Mouse (Mus musculus) forebrain, embryonic 16.5 days (tissue): ENCODE data around the gene Ccser2. TPM values are rescaled to one million over a fixed set of nuclear protein-coding genes. Genes with fewer than 3 reads are reported as not detected.

Source experiments
- ATAC-seq: fragments of 200-750 bp; cut with Nextera tagmentation; 2 replicates; pipeline ENCODE4 v1.8.0; 2017; ENCODE audit warnings: mild to moderate bottlenecking, moderate library complexity
- H3K27ac ChIP-seq: fragments of 300-500 bp; sonication (generic); 2 replicates; pipeline ENCODE4 v1.5.1; 2014; ENCODE audit warnings: low read length, control low read depth
- H3K27me3 ChIP-seq: fragments of 300-500 bp; sonication (generic); replicated peaks from 2 replicates; pipeline ENCODE4 v1.6.1; 2014; ENCODE audit warnings: low read length; ENCODE audit not compliant: control insufficient read depth, insufficient read depth
- H3K36me3 ChIP-seq: fragments of 300-500 bp; sonication (generic); 2 replicates; pipeline ENCODE4 v1.6.1; 2014; ENCODE audit not compliant: control insufficient read depth, insufficient read depth
- H3K4me1 ChIP-seq: fragments of 300-500 bp; sonication (generic); replicated peaks from 2 replicates; pipeline ENCODE4 v1.6.1; 2014; ENCODE audit warnings: low read length; ENCODE audit not compliant: control insufficient read depth, insufficient read depth
- H3K4me2 ChIP-seq: fragments of 300-500 bp; sonication (generic); 2 replicates; pipeline ENCODE4 v1.6.1; 2014; ENCODE audit warnings: mild to moderate bottlenecking, low read length, control low read depth
- H3K4me3 ChIP-seq: fragments of 300-500 bp; sonication (generic); replicated peaks from 2 replicates; pipeline ENCODE4 v1.5.1; 2014; ENCODE audit warnings: mild to moderate bottlenecking, low read length, control low read depth
- H3K9ac ChIP-seq: fragments of 300-500 bp; sonication (generic); replicated peaks from 2 replicates; pipeline ENCODE4 v1.6.1; 2014; ENCODE audit warnings: low read depth, low read length, control low read depth
- H3K9me3 ChIP-seq: fragments of 300-500 bp; sonication (generic); 2 replicates; pipeline ENCODE4 v1.6.1; 2016; ENCODE audit warnings: low read length; ENCODE audit not compliant: control insufficient read depth
- WGBS: fragments of 180-500 bp; shearing (Covaris S2); extraction: QIAGEN DNeasy Blood & Tissue Kit; methylation state at CpG from one replicate; pipeline ENCODE4 v1.1.7; 2014; 5-methylcytosine and 5-hydroxymethylcytosine counted together
- polyA plus RNA-seq: library from polyadenylated mRNA; unstranded; fragments of >200 nt; fragmentation: Nextera tagmentation; extraction: Ambion mirVana; gene quantifications from 2 replicates; pipeline ENCODE4 v1.2.1, GENCODE M21; 2015

The Ccser2 gene
- polyA plus RNA-seq, 1 experiment from 2014 or later, result 94.7 TPM

GRCm38 (mm10) chr14:36989784-36990183, 21.2 kb upstream of the Ccser2 start:
- no peaks in the 10 kb centered on the region for H3K27me3 ChIP-seq
- H3K36me3 ChIP-seq, result no peaks in the 10 kb centered on the region
- no peaks in the 10 kb centered on the region for H3K9me3 ChIP-seq
- no peak overlapping the region for H3K27ac ChIP-seq
- H3K9ac ChIP-seq, result no peak overlapping the region
- H3K4me2 ChIP-seq, result no peak overlapping the region
- H3K4me3 ChIP-seq, result no peak overlapping the region
- ATAC-seq, result no peak
- no peaks in the 10 kb centered on the region for H3K4me1 ChIP-seq

- H3K27me3 ChIP-seq, result no peaks in the 10 kb centered on the region
- H3K4me3 ChIP-seq, result no peak overlapping the region
- no peak for ATAC-seq
- H3K9me3 ChIP-seq, result no peaks in the 10 kb centered on the region
- H3K36me3 ChIP-seq, result no peaks in the 10 kb centered on the region
- no peak overlapping the region for H3K9ac ChIP-seq
- H3K27ac ChIP-seq, result no peak overlapping the region
- H3K4me2 ChIP-seq, result no peak overlapping the region
- H3K4me1 ChIP-seq, result no peaks in the 10 kb centered on the region
- WGBS, result 80% methylated on average over 3 of the region's 3 CpGs
These were observed 17.1 kb upstream of the Ccser2 start for GRCm38 (mm10) chr14:36985693-36986092.

GRCm38 (mm10) chr14:36975019-36975418, 6.4 kb upstream of the Ccser2 start:
- H3K4me3 ChIP-seq, result no peak overlapping the region
- no peak overlapping the region for H3K27ac ChIP-seq
- no peaks in the 10 kb centered on the region for H3K9me3 ChIP-seq
- no peaks in the 10 kb centered on the region for H3K36me3 ChIP-seq
- no peak for ATAC-seq
- 93% methylated on average over 3 of the region's 3 CpGs for WGBS
- no peak overlapping the region for H3K9ac ChIP-seq
- no peaks in the 10 kb centered on the region for H3K27me3 ChIP-seq
- H3K4me1 ChIP-seq, result no peaks in the 10 kb centered on the region
- no peak overlapping the region for H3K4me2 ChIP-seq

- no peak overlapping the region for H3K27ac ChIP-seq
- H3K36me3 ChIP-seq, result no peaks in the 10 kb centered on the region
- H3K4me2 ChIP-seq, result no peak overlapping the region
- no peak for ATAC-seq
- no peaks in the 10 kb centered on the region for H3K27me3 ChIP-seq
- no peak overlapping the region for H3K4me3 ChIP-seq
- no peaks in the 10 kb centered on the region for H3K9me3 ChIP-seq
- peaks cover 11% of the 10 kb centered on the region for H3K4me1 ChIP-seq
- WGBS, result 95% methylated on average over 4 of the region's 4 CpGs
- H3K9ac ChIP-seq, result no peak overlapping the region
These were observed 2.6 kb upstream of the Ccser2 start for GRCm38 (mm10) chr14:36971211-36971610.

- 91% methylated on average over 3 of the region's 3 CpGs for WGBS
- H3K27ac ChIP-seq, result no peak overlapping the region
- peaks cover 14% of the 10 kb centered on the region for H3K4me1 ChIP-seq
- H3K36me3 ChIP-seq, result no peaks in the 10 kb centered on the region
- H3K27me3 ChIP-seq, result no peaks in the 10 kb centered on the region
- ATAC-seq, result no peak
- H3K4me2 ChIP-seq, result no peak overlapping the region
- no peak overlapping the region for H3K4me3 ChIP-seq
- H3K9me3 ChIP-seq, result no peaks in the 10 kb centered on the region
- H3K9ac ChIP-seq, result no peak overlapping the region
These were observed 1.4 kb upstream of the Ccser2 start for GRCm38 (mm10) chr14:36969861-36970420.

GRCm38 (mm10) chr14:36968076-36968627, 425 bp downstream of the Ccser2 start:
- Histone ChIP-seq H3K36me3 (no peaks in the 10 kb centered on the region), H3K4me3 (peak overlapping the region; percentile 93), H3K4me2 (peak overlapping the region; percentile 54), H3K27me3 (no peaks in the 10 kb centered on the region), H3K9me3 (no peaks in the 10 kb centered on the region), H3K9ac (peak overlapping the region; percentile 96), H3K27ac (peak overlapping the region; percentile 84), H3K4me1 (peaks cover 14% of the 10 kb centered on the region)
- peak; percentile 83 for ATAC-seq
- WGBS, result under 1% methylated on average over 34 of the region's 49 CpGs

GRCm38 (mm10) chr14:36965421-36965820, 3.2 kb downstream of the Ccser2 start:
- Histone ChIP-seq H3K27ac (no peak overlapping the region), H3K9ac (no peak overlapping the region), H3K36me3 (no peaks in the 10 kb centered on the region), H3K27me3 (no peaks in the 10 kb centered on the region), H3K9me3 (no peaks in the 10 kb centered on the region), H3K4me3 (no peak overlapping the region), H3K4me1 (peaks cover 14% of the 10 kb centered on the region), H3K4me2 (no peak overlapping the region)
- ATAC-seq, result no peak
- 58% methylated on average over 3 of the region's 3 CpGs for WGBS

- peaks cover 10% of the 10 kb centered on the region for H3K4me1 ChIP-seq
- H3K27me3 ChIP-seq, result no peaks in the 10 kb centered on the region
- no peak overlapping the region for H3K4me3 ChIP-seq
- no peak overlapping the region for H3K27ac ChIP-seq
- H3K9me3 ChIP-seq, result no peaks in the 10 kb centered on the region
- no peak overlapping the region for H3K9ac ChIP-seq
- no peaks in the 10 kb centered on the region for H3K36me3 ChIP-seq
- ATAC-seq, result no peak
- WGBS, result 95% methylated on average over 2 of the region's 2 CpGs
- no peak overlapping the region for H3K4me2 ChIP-seq
These were observed 6.1 kb downstream of the Ccser2 start for GRCm38 (mm10) chr14:36962477-36962876.

GRCm38 (mm10) chr14:36957719-36958118, 10.9 kb downstream of the Ccser2 start:
- H3K4me1 ChIP-seq, result no peaks in the 10 kb centered on the region
- H3K27ac ChIP-seq, result no peak overlapping the region
- H3K9me3 ChIP-seq, result no peaks in the 10 kb centered on the region
- no peak for ATAC-seq
- no peak overlapping the region for H3K9ac ChIP-seq
- 97% methylated on average over 6 of the region's 6 CpGs for whole genome bisulfite sequencing
- H3K27me3 ChIP-seq, result no peaks in the 10 kb centered on the region
- H3K36me3 ChIP-seq, result no peaks in the 10 kb centered on the region
- no peak overlapping the region for H3K4me3 ChIP-seq
- H3K4me2 ChIP-seq, result no peak overlapping the region

GRCm38 (mm10) chr14:36957261-36957660, 11.3 kb downstream of the Ccser2 start:
- Histone ChIP-seq H3K36me3 (no peaks in the 10 kb centered on the region), H3K9ac (no peak overlapping the region), H3K27me3 (no peaks in the 10 kb centered on the region), H3K4me2 (no peak overlapping the region), H3K9me3 (no peaks in the 10 kb centered on the region), H3K4me1 (no peaks in the 10 kb centered on the region), H3K27ac (no peak overlapping the region), H3K4me3 (no peak overlapping the region)
- WGBS, result 84% methylated on average over 6 of the region's 6 CpGs
- no peak for ATAC-seq
